Mouse (Mus musculus) liver, adult 2 months (tissue): ENCODE results near the gene Gse1. TPM values are rescaled to one million over a fixed set of nuclear protein-coding genes. Genes with fewer than 3 reads are reported as not detected.

Experiments
- DNase-seq: peaks from one replicate; pipeline ENCODE4 v3.0.0-alpha.2; 2011; ENCODE audit warnings: low read depth, low spot score; ENCODE audit errors: extremely low read depth
- H3K27ac ChIP-seq: fragments of 200-500 bp; replicated peaks from 2 replicates; pipeline ENCODE4 v1.5.1; 2012; ENCODE audit warnings: low read depth, mild to moderate bottlenecking, control low read depth, inconsistent platforms, low read length; ENCODE audit not compliant: insufficient read depth
- H3K27me3 ChIP-seq: fragments of 200-500 bp; 2 replicates; pipeline ENCODE4 v1.6.1; 2012; ENCODE audit warnings: mild to moderate bottlenecking, moderate library complexity, low read length, inconsistent platforms; ENCODE audit not compliant: control insufficient read depth, insufficient read depth
- H3K36me3 ChIP-seq: fragments of 200-500 bp; 2 replicates; pipeline ENCODE4 v1.6.1; 2012; ENCODE audit warnings: low read length, inconsistent platforms; ENCODE audit not compliant: control insufficient read depth, insufficient read depth
- H3K4me1 ChIP-seq: fragments of 200-500 bp; 2 replicates; pipeline ENCODE4 v1.6.1; 2011; ENCODE audit warnings: low read length; ENCODE audit not compliant: control insufficient read depth, insufficient read depth
- H3K4me3 ChIP-seq: fragments of 200-500 bp; 2 replicates; pipeline ENCODE4 v1.5.1; 2011; ENCODE audit warnings: low read depth, mild to moderate bottlenecking, control low read depth, low read length, moderate library complexity; ENCODE audit not compliant: insufficient read depth
- H3K79me2 ChIP-seq: fragments of 200-500 bp; 2 replicates; pipeline ENCODE4 v1.6.1; 2012; ENCODE audit warnings: inconsistent platforms, mild to moderate bottlenecking, low read length, moderate library complexity; ENCODE audit not compliant: control insufficient read depth, insufficient read depth
- H3K9ac ChIP-seq: fragments of 200-500 bp; 2 replicates; pipeline ENCODE4 v1.6.1; 2012; ENCODE audit warnings: low read depth, mild to moderate bottlenecking, control low read depth, inconsistent platforms, low read length
- CTCF ChIP-seq: fragments of 200-500 bp; IDR thresholded peaks from 2 replicates; pipeline ENCODE4 v1.5.1; 2011; ENCODE audit warnings: low read depth, low read length, control low read depth
- POLR2A ChIP-seq: fragments of 200-500 bp; IDR thresholded peaks from 2 replicates; pipeline ENCODE4 v1.6.1; 2011; ENCODE audit warnings: low read length, control low read depth; ENCODE audit not compliant: insufficient read depth; ENCODE audit errors: extremely low read depth
- WGBS: fragments of 180-500 bp; shearing (Covaris S2); methylation state at CpG from one replicate; pipeline ENCODE4 v1.1.7; 2018; 5-methylcytosine and 5-hydroxymethylcytosine counted together
- polyA plus RNA-seq: library from polyadenylated mRNA; depleted of rRNA; stranded (reverse); fragments of >200 nt; gene quantifications from 2 replicates; pipeline ENCODE4 v1.2.3, GENCODE M21; 2012
- total RNA-seq: library from RNA; depleted of rRNA; stranded (reverse); fragments of >200 nt; gene quantifications from 2 replicates; pipeline ENCODE4 v1.2.3, GENCODE M21; 2014

Gene Gse1
- total and polyA plus RNA-seq, 2 experiments = 2.6 to 10.0 TPM

- no peaks in the 10 kb centered on the region for H3K36me3 ChIP-seq
- TF ChIP-seq CTCF (no peak), POLR2A (no peak)
Observed at GRCm38 (mm10) chr8:120284265-120284664, 56.0 kb downstream of the Gse1 start.

DNA sequence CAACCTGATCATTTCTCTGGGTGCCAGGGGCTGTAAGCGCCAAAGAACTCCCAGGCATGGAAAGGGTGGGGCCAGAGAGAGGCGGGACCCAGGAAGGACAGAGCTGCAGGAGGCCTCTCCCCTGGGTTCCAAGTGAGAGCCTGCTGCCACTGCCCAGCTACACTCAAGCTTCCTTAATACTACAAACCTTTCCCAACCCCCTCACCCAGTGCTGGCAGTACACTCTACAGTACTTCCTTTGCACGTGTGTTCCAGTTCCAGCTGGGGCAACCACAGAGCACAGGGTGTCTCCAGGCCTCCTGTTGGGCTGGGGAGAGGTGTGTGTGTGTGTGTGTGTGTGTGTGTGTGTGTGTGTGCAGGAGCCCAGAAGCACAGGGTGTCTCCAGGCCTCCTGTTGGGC, 56.8 kb downstream of the Gse1 start:
- H3K27ac ChIP-seq = no peak overlapping the region
- H3K79me2 ChIP-seq = no peaks in the 10 kb centered on the region
- H3K4me1 ChIP-seq = peaks cover 10% of the 10 kb centered on the region
- no peaks in the 10 kb centered on the region for H3K36me3 ChIP-seq
- 55% methylated on average over 3 of the region's 3 CpGs for WGBS
- no peaks in the 10 kb centered on the region for H3K27me3 ChIP-seq
- no peak for DNase-seq
- TF ChIP-seq CTCF (no peak), POLR2A (no peak)
- no peak overlapping the region for H3K4me3 ChIP-seq
- no peak overlapping the region for H3K9ac ChIP-seq

More at GRCm38 (mm10) chr8:120284265-120284664, 56.0 kb downstream of the Gse1 start:
- no peak overlapping the region for H3K4me3 ChIP-seq
- H3K4me1 ChIP-seq = peaks cover 5% of the 10 kb centered on the region
- H3K79me2 ChIP-seq = no peaks in the 10 kb centered on the region
- no peak for DNase-seq
- WGBS = 86% methylated on average over 9 of the region's 9 CpGs
- no peaks in the 10 kb centered on the region for H3K27me3 ChIP-seq
- H3K9ac ChIP-seq = no peak overlapping the region
- no peak overlapping the region for H3K27ac ChIP-seq

GRCm38 (mm10) chr8:120285878-120286277, 57.6 kb downstream of the Gse1 start:
- DNase-seq = no peak
- no peaks in the 10 kb centered on the region for H3K27me3 ChIP-seq
- H3K27ac ChIP-seq = no peak overlapping the region
- WGBS = 79% methylated on average over 9 of the region's 9 CpGs
- peaks cover 10% of the 10 kb centered on the region for H3K4me1 ChIP-seq
- TF ChIP-seq POLR2A = no peak
- no peak for TF ChIP-seq CTCF
- no peak overlapping the region for H3K9ac ChIP-seq
- no peaks in the 10 kb centered on the region for H3K36me3 ChIP-seq
- no peaks in the 10 kb centered on the region for H3K79me2 ChIP-seq
- H3K4me3 ChIP-seq = no peak overlapping the region

- Histone ChIP-seq H3K4me3 (no peak overlapping the region), H3K27me3 (no peaks in the 10 kb centered on the region), H3K79me2 (no peaks in the 10 kb centered on the region), H3K9ac (no peak overlapping the region), H3K27ac (no peak overlapping the region), H3K4me1 (peaks cover 13% of the 10 kb centered on the region), H3K36me3 (no peaks in the 10 kb centered on the region)
- WGBS = 60% methylated on average over 21 of the region's 21 CpGs
- peak; percentile 29 for DNase-seq
- TF ChIP-seq POLR2A = no peak
- peak; percentile 83 for TF ChIP-seq CTCF
Observed at GRCm38 (mm10) chr8:120288122-120288908, 60.1 kb downstream of the Gse1 start.

- H3K36me3 ChIP-seq = no peaks in the 10 kb centered on the region
- peaks cover 13% of the 10 kb centered on the region for H3K4me1 ChIP-seq
- TF ChIP-seq CTCF (no peak), POLR2A (no peak)
- no peaks in the 10 kb centered on the region for H3K79me2 ChIP-seq
- WGBS = 40% methylated on average over 7 of the region's 7 CpGs
- no peak overlapping the region for H3K27ac ChIP-seq
- no peaks in the 10 kb centered on the region for H3K27me3 ChIP-seq
- H3K9ac ChIP-seq = no peak overlapping the region
- DNase-seq = peak; percentile 65
- H3K4me3 ChIP-seq = no peak overlapping the region
Observed at GRCm38 (mm10) chr8:120289191-120289590, 60.9 kb downstream of the Gse1 start.

DNA sequence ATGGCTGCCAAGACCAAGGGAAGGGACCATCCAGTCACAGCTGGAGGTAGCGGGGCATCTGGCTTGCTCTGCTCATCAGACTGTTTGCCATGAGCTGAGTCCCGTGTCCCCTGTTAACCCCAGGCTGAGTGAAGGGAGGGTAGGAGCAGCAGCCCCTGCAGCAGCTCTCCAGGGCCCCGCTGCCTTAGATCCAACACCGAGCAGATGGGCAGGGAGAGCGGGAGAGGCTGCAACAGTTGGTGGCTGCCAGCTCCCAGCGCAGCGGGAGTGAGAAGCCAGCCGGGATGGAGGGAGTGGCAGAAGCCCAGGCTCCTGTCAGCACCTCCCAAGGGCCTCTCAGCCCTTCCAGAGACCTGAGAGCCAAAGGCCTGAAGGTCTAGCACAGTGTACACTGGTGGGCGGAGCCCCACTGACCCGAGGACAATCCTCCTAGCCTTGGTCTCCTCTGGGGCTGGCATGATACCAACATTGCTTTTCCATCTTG, 61.5 kb downstream of the Gse1 start:
- no peaks in the 10 kb centered on the region for H3K79me2 ChIP-seq
- no peak overlapping the region for H3K27ac ChIP-seq
- H3K36me3 ChIP-seq = no peaks in the 10 kb centered on the region
- TF ChIP-seq CTCF = no peak
- TF ChIP-seq POLR2A = no peak
- no peak overlapping the region for H3K9ac ChIP-seq
- peak; percentile 56 for DNase-seq
- no peak overlapping the region for H3K4me3 ChIP-seq
- 41% methylated on average over 10 of the region's 10 CpGs for WGBS
- H3K27me3 ChIP-seq = no peaks in the 10 kb centered on the region
- peaks cover 13% of the 10 kb centered on the region for H3K4me1 ChIP-seq
